Mouse (Mus musculus) heart, postnatal 4 days (tissue): ENCODE measurements around the gene Rab36. TPM values are rescaled to one million over a fixed set of nuclear protein-coding genes. Genes with fewer than 3 reads are reported as not detected.

ENCODE experiments used
- DNase-seq: peaks from one replicate; pipeline ENCODE4 v3.0.0; 2021
- total RNA-seq, 2 experiments: library from RNA; stranded (reverse); gene quantifications; 2 replicates each; pipeline ENCODE4 v1.2.3; 2021

Gene Rab36
- total RNA-seq, 2 experiments from 2014 or later = 1.7 to 1.8 TPM

DNA sequence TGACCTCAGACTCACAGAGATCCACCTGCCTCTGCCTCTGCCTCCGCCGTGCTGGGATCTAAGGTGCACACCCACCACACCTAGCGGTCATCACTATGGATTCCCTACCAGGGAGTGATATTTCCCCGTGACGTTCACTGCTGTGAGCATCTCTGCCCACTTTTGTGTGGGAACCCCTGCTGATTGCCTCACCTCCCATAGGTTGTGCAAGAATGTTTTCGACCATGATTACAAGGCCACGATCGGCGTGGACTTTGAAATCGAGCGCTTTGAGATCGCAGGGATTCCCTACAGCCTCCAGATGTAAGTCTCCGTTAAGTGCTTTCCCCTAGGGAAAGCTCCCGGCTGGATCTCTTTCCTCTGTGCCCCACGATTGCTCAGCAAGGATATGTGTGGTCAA lies 9.0 kb downstream of the Rab36 start:
- DNase-seq = no peak

DNA sequence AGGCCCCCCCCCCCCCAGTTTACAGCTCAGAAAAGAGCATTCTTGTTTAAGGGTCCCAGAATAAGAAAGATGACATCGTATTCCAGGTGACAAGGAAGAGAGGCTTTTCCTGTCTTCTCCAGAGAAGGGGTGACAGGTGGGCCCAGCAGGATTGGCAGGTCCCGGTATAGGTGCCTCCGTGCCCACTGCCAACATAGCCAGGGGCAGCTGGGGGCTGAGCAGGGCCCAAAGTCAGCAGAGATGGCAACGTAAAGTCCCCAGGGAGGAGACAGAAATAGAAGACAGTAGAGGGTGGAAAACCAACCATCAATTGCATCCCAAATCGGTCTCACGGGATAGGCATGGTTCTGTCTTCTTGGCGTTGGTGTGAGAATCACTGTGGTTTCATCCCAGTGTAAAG lies 11.9 kb downstream of the Rab36 start:
- DNase-seq = no peak

DNA sequence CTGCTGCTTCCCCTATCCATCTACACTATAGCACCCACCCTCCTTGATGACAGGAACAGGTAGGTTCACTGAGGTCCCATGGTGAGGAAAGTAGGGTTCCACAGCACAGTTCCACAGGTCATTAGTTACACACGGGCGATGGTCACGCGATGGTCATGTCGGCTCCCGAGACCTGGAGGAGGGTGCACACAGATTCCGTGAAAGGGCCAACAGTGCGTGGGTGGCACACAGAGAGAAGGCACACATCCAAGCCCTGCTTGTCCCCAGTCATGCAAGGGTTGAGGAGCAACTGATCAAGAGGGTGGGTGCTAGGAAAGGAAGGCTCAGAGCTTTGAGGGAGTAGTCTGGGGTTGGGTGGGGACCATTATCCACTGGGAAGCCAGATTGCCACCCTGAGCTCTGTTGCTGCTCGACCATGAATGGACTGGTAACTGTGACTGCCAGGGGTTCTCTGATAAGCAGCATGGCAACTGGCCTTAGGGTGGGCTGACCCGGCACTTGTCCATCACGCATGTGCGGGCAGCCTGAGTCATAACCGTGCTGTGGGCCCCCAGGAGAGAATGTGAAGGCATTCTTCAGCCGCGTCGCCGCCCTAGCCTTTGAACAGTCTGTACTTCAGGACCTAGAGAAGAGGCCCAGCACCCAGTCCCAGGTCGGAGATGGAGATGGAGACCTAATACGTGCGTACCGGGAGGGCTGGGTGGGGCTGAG lies 14.7 kb downstream of the Rab36 start:
- no peak for DNase-seq

GRCm38 (mm10) chr10:75052902-75053301 lies 16.0 kb downstream of the Rab36 start:
- DNase-seq = no peak

- no peak for DNase-seq
Measured at GRCm38 (mm10) chr10:75053655-75054054, 16.8 kb downstream of the Rab36 start.

GRCm38 (mm10) chr10:75054125-75054524 lies 17.3 kb downstream of the Rab36 start:
- peak; percentile 54 for DNase-seq

- DNase-seq = no peak
Measured at GRCm38 (mm10) chr10:75055672-75056071, 18.8 kb downstream of the Rab36 start.

DNA sequence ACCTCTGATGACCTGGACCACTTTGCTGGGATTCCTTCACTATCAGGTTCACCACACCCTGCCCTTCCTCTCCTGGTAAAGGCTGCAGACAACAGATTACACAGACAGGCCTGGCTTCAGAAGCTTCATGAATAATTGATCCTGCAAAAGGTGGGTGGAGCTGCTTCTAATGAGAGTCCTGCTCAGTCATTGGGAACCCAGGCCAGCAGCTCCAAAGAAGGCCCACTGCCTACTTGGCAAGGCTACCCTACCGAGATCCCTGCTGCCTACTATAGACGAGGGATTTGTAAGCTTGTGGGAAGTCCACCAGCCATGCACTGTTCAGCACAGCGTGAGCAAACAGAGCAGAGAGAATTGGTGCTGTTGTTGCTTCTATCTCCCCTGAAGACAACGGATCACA lies 19.4 kb downstream of the Rab36 start:
- DNase-seq = no peak

- no peak for DNase-seq
Measured at GRCm38 (mm10) chr10:75058336-75058735, 21.5 kb downstream of the Rab36 start.

- no peak for DNase-seq
Measured at GRCm38 (mm10) chr10:75058761-75059395, 22.0 kb downstream of the Rab36 start.

GRCm38 (mm10) chr10:75059396-75059795 lies 22.5 kb downstream of the Rab36 start:
- DNase-seq = peak; percentile 78

DNA sequence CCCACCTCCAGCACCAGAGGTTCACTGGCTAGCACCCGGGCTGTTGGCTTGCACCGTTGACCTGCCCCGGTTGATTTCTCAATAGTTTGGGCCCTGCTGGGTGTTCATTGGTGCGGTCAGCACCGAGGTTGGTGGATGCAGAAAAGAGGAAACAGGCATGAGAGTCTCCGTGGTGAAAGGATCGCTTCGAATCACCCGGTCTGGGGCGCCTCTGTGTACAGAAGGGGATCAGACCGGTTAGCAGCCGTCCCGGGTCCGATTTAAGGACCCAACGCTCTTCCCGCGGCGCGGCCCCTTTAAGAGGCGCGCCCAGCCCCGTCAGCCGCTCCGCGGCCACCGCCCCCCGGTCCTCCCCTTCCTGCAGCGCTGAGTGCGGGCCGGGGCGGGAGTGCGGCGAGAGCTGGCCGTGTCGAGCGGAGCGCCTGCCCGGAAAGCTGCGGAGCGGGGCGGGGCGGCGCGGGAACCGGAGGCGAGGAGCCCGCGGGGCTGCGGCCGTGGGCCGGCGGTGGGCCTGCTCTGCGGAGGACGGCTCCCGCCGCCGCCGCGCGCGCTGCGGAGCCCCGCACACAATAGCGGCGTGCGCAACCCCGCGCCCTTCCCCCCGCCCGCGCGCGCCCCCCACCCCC lies 23.5 kb downstream of the Rab36 start, which contains the start of gene Bcr:
Gene Bcr (plus strand): TSS at position 376 of the 626 bp plus-strand sequence.
- peak; percentile 79 for DNase-seq

GRCm38 (mm10) chr10:75060843-75061235 lies 24.0 kb downstream of the Rab36 start:
- no peak for DNase-seq

DNA sequence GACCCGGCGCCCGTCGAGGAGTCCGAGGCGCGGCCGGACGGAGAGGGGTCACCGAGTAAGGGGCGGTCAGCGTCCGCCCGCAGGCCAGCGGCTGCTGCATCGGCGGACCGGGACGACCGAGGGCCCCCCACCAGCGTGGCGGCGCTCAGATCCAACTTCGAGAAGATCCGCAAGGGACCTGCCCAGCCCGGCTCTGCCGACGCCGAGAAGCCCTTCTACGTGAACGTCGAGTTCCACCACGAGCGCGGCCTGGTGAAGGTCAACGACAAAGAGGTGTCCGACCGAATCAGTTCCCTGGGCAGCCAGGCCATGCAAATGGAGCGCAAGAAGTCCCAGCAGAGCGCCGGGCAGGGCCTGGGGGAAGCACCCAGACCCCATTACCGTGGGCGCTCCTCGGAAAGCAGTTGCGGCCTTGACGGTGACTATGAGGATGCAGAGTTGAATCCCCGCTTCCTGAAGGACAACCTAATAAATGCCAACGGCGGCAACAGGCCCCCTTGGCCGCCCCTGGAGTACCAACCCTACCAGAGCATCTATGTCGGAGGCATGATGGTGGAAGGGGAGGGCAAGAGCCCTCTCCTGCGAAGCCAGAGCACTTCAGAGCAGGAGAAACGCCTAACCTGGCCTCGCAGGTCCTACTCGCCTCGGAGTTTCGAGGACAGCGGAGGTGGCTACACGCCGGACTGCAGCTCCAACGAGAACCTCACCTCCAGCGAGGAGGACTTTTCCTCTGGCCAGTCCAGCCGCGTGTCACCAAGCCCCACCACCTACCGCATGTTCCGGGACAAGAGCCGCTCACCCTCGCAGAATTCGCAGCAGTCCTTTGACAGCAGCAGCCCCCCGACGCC lies 24.7 kb downstream of the Rab36 start:
- DNase-seq = peak; percentile 40

DNA sequence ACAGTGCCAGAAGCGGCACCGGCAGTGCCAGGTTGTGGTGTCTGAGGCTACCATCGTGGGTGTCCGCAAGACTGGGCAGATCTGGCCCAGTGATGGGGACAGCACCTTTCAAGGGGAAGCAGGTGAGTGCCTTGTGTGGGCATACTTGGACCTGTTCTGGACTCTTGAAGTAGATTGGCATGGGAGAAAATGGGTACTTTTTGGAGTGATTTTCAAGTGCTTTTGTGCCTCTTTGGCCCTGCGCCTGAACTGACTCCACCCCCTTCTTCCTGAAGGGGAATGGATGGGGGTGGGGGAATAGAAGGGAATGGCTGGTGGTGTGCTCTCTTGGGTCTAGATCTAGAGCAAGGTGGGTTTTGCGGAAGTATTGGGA lies 25.3 kb downstream of the Rab36 start:
- DNase-seq = peak; percentile 43

- no peak for DNase-seq
Measured at GRCm38 (mm10) chr10:75062621-75063020, 25.8 kb downstream of the Rab36 start.

DNA sequence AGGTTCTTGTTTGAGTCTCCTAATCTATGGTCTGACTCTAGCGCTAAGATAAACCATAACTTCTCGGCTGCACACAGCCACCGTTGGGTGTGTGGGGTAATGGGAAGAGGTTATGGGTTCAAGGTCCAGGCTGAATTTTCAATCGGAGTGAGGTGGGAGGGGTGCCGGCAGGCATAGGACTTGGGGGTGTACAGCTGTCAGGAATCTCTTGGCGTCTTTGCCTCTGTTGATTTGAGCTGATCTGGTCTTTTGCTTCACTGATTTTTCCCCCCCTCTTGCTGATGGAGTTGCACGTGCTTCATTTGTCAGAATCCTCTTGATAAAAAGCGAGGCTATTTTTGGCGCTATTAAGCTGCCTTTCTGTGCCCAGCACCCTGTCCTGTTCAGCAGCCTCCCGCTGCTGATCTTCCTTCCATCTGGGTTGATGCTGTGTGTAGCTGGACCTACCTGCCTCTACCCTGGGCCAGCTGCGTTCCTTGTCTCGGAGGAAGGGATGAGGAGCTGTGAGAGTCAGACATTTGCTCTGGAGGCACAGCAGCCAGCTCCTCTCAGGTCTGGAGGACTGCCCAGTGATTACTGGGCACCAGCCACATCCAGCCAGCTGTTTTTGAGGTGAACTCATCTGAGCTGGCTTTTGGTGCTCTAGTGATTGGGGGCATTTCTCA lies 26.6 kb downstream of the Rab36 start:
- DNase-seq = no peak

GRCm38 (mm10) chr10:75065691-75066090 lies 28.8 kb downstream of the Rab36 start:
- DNase-seq = no peak

DNA sequence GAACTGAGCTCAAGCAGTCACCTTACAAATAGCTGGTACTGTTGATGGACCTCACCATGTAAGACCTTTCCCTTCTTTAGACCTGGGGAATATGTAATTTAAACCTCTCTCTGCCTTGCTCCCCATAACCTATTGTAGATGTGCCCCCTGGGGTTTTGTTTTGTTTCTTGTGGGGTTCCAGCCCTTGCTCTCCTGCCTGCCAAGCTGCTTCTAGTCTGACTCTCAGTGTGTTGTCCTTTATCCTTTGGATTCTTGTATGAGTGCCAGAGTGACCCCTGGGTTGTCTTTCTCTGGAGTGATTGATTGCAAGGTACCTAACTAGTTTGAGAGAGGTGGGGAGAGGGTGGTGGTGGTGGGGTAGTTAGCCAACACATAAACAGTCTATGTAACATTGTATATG lies 30.6 kb downstream of the Rab36 start:
- DNase-seq = no peak

DNA sequence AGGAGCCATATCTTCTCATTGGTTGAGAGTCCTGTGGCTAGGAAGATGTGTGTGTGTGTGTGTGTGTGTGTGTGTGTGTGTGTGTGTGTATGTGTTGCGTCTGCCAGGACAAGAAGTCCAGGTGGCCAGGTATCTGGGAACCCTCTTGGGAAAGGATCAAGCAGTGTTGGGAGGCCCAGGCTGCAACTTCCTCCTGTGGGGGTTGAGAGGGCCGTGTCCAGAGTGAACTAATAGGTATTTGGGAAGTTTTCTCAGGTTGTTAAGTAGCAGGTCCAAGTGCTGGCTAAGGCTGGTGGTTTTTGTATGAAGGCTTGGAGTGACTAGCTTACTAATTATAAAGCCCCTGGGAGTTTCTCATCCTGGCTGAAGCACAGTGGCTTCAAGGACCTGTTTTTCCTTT lies 31.2 kb downstream of the Rab36 start:
- no peak for DNase-seq

- DNase-seq = no peak
Measured at GRCm38 (mm10) chr10:75068624-75069328, 31.9 kb downstream of the Rab36 start.
